Mouse (Mus musculus): ENCODE data around the gene Sspo.
A peak's percentile ranks its signal among the peaks of the same experiment; 100 is the strongest.
"Not testable (repeated sequence)": the region's sequence is repeated elsewhere in the genome, so short reads cannot be mapped to it uniquely, and the experiment has no call there.

The Sspo gene

GRCm38 (mm10) chr6:48487747-48488725 lies 40.0 kb downstream of the Sspo start:
- DNase-seq (ENCODE audit: low read depth, low spot score): no peak

- DNase-seq (ENCODE audit: low read depth, low spot score): no peak
Observed at GRCm38 (mm10) chr6:48489741-48490140, 41.7 kb downstream of the Sspo start.

GRCm38 (mm10) chr6:48491361-48491760 lies 43.3 kb downstream of the Sspo start:
- DNase-seq (ENCODE audit: low read depth, low spot score): no peak

GRCm38 (mm10) chr6:48493136-48493730 lies 45.2 kb downstream of the Sspo start:
- DNase-seq (ENCODE audit: low read depth, low spot score): peak; percentile 54

- DNase-seq (ENCODE audit: low read depth, low spot score): no peak
Observed at GRCm38 (mm10) chr6:48497521-48497920, 49.5 kb downstream of the Sspo start.

GRCm38 (mm10) chr6:48503847-48504240 lies 55.8 kb downstream of the Sspo start:
- no peak for DNase-seq (ENCODE audit: low read depth, low spot score)

GRCm38 (mm10) chr6:48504241-48504854 lies 56.3 kb downstream of the Sspo start:
- no peak for DNase-seq (ENCODE audit: low read depth, low spot score)

GRCm38 (mm10) chr6:48508087-48508486 lies 60.1 kb downstream of the Sspo start:
- DNase-seq (ENCODE audit: low read depth, low spot score): no peak

- DNase-seq (ENCODE audit: low read depth, low spot score): no peak
Observed at GRCm38 (mm10) chr6:48510426-48510825, 62.4 kb downstream of the Sspo start.

- DNase-seq (ENCODE audit: low read depth, low spot score): no peak
Observed at GRCm38 (mm10) chr6:48511861-48512260, 63.8 kb downstream of the Sspo start.

- not testable (repeated sequence) for DNase-seq (ENCODE audit: low read depth, low spot score)
Observed at GRCm38 (mm10) chr6:48524882-48525281, 76.9 kb downstream of the Sspo start.

GRCm38 (mm10) chr6:48527901-48528300 lies 79.9 kb downstream of the Sspo start:
- DNase-seq (ENCODE audit: low read depth, low spot score): no peak

- DNase-seq (ENCODE audit: low read depth, low spot score): no peak
Observed at GRCm38 (mm10) chr6:48529261-48529660, 81.2 kb downstream of the Sspo start.

GRCm38 (mm10) chr6:48529871-48530440 lies 81.9 kb downstream of the Sspo start:
- no peak for DNase-seq (ENCODE audit: low read depth, low spot score)

GRCm38 (mm10) chr6:48530862-48531261 lies 82.8 kb downstream of the Sspo start:
- no peak for DNase-seq (ENCODE audit: low read depth, low spot score)

- DNase-seq (ENCODE audit: low read depth, low spot score): no peak
Observed at GRCm38 (mm10) chr6:48533475-48533874, 85.4 kb downstream of the Sspo start.

GRCm38 (mm10) chr6:48534913-48535312 lies 86.9 kb downstream of the Sspo start:
- DNase-seq (ENCODE audit: low read depth, low spot score): no peak

GRCm38 (mm10) chr6:48536091-48536490 lies 88.1 kb downstream of the Sspo start:
- DNase-seq (ENCODE audit: low read depth, low spot score): no peak

- DNase-seq (ENCODE audit: low read depth, low spot score): peak; percentile 81
Observed at GRCm38 (mm10) chr6:48537105-48537954, 89.3 kb downstream of the Sspo start, which contains the start of gene Atp6v0e2. Gene Atp6v0e2, plus strand, starts transcription at chr6:48537615.

GRCm38 (mm10) chr6:48538841-48539737 lies 91.1 kb downstream of the Sspo start:
- DNase-seq (ENCODE audit: low read depth, low spot score): no peak

Data from WW6 (cell line).